Mouse (Mus musculus) adrenal gland, postnatal 4 days (tissue): ENCODE measurements around the gene Rassf4. TPM values are rescaled to one million over a fixed set of nuclear protein-coding genes. Genes with fewer than 3 reads are reported as not detected.

Source experiments
- DNase-seq, 2 experiments: peaks; one replicate each; pipeline ENCODE4 v3.0.0; 2021 to 2022; ENCODE audit warnings: low spot score in 2 of 2, mixed read lengths in 2 of 2
- total RNA-seq, 2 experiments: library from RNA; stranded (reverse); gene quantifications; 2 replicates each; pipeline ENCODE4 v1.2.3; 2021

Rassf4 gene
- total RNA-seq, 2 experiments from 2014 or later, result 5.7 to 7.7 TPM

GRCm38 (mm10) chr6:116672349-116672748, 1.4 kb downstream of the Rassf4 start:
- DNase-seq, result no peak

GRCm38 (mm10) chr6:116671768-116672167, 2.0 kb downstream of the Rassf4 start:
- DNase-seq, result no peak

GRCm38 (mm10) chr6:116671031-116671430, 2.7 kb downstream of the Rassf4 start:
- DNase-seq, result no peak

- no peak for DNase-seq
These were observed 3.6 kb downstream of the Rassf4 start for GRCm38 (mm10) chr6:116670144-116670543.

- DNase-seq, result no peak
These were observed 4.9 kb downstream of the Rassf4 start for GRCm38 (mm10) chr6:116668682-116669470.

GRCm38 (mm10) chr6:116667382-116667781, 6.4 kb downstream of the Rassf4 start:
- no peak for DNase-seq

- no peak for DNase-seq
These were observed 6.9 kb downstream of the Rassf4 start for GRCm38 (mm10) chr6:116666892-116667291.

GRCm38 (mm10) chr6:116666085-116666750, 7.5 kb downstream of the Rassf4 start:
- DNase-seq, result no peak

- no peak for DNase-seq
These were observed 8.9 kb downstream of the Rassf4 start for GRCm38 (mm10) chr6:116664830-116665229.

GRCm38 (mm10) chr6:116664031-116664430, 9.7 kb downstream of the Rassf4 start:
- no peak for DNase-seq

- DNase-seq, result no peak
These were observed 10.4 kb downstream of the Rassf4 start for GRCm38 (mm10) chr6:116663364-116663763.

GRCm38 (mm10) chr6:116653684-116654454, 19.9 kb downstream of the Rassf4 start:
- DNase-seq, result no peak

- no peak for DNase-seq
These were observed 20.6 kb downstream of the Rassf4 start for GRCm38 (mm10) chr6:116653191-116653590.

- DNase-seq, result no peak
These were observed 22.2 kb downstream of the Rassf4 start for GRCm38 (mm10) chr6:116651437-116652118.

GRCm38 (mm10) chr6:116650406-116650805, 23.3 kb downstream of the Rassf4 start, which contains the start of gene Depp1:
Gene Depp1, plus strand, starts transcription at chr6:116650609.
- DNase-seq, result no peak

GRCm38 (mm10) chr6:116649811-116650210, 23.9 kb downstream of the Rassf4 start:
- no peak for DNase-seq

GRCm38 (mm10) chr6:116647763-116648162, 26.0 kb downstream of the Rassf4 start:
- no peak for DNase-seq

GRCm38 (mm10) chr6:116644335-116644734, 29.4 kb downstream of the Rassf4 start:
- no peak for DNase-seq

- no peak for DNase-seq
These were observed 29.9 kb downstream of the Rassf4 start for GRCm38 (mm10) chr6:116643881-116644280.

- DNase-seq, result no peak
These were observed 30.8 kb downstream of the Rassf4 start for GRCm38 (mm10) chr6:116642942-116643341.

GRCm38 (mm10) chr6:116639663-116640062, 34.1 kb downstream of the Rassf4 start:
- DNase-seq, result no peak
